Mouse (Mus musculus): Measurements from ENCODE around the gene Zfr2.

DNA sequence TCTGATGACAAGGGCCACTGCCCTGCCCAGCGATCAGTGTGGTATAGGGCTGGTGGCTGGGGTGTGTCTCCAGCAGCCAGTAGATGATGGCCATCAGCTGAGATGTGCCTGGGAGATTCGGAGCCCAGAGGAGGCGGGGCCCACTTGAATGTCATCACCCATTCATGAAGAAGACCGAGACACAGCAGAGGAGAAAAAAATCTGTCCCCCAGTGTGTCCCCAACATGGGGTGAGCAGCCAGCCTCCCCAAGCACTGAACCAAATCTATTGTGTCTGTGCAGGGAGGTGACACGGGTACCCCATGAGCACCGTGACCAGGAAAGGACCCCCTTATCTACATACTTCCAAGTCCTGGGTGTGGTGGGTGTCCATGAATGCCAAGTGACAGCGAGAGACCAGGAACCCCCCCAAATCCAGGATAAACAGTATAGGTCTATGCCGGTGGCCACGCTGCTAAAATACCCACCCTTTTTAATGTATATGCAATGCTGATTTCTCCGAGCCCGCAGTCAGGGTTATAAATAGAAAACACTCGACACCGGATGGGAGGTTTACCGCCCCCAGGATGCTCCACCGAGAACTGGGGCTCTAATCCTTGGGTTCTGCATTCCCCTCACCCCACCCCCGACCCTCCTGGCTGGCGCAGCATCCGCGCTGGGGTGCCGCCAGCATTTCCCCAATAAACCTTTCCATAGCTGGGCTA, 3.1 kb upstream of the Zfr2 start:
- TF ChIP-seq CTCF (IDR thresholded peaks at IDR 0.05 in 2 of 3, conservative IDR thresholded peaks at IDR 0.05 in 1 of 3; ENCODE audit: control insufficient read depth in 1 of 3, insufficient read depth in 1 of 3, low read depth in 2 of 3, low read length in 3 of 3, poor library complexity in 1 of 3, severe bottlenecking in 1 of 3), result no peak
- no peak for TF ChIP-seq MXI1 (IDR thresholded peaks at IDR 0.05; ENCODE audit: low read depth, low read length)
- TF ChIP-seq GATA1 (IDR thresholded peaks at IDR 0.05; ENCODE audit: low read depth, low read length), result no peak
- TF ChIP-seq POLR2A (IDR thresholded peaks at IDR 0.05; ENCODE audit: control insufficient read depth in 1 of 2, insufficient read depth in 1 of 2, low read depth in 1 of 2, low read length in 2 of 2, poor library complexity in 1 of 2), result no peak
- no peak for TF ChIP-seq MAFK (IDR thresholded peaks at IDR 0.05; ENCODE audit: borderline replicate concordance, low read depth, low read length)
- TF ChIP-seq UBTF (IDR thresholded peaks at IDR 0.05; ENCODE audit: borderline replicate concordance, insufficient read depth, low read depth, low read length), result no peak
- no peak for TF ChIP-seq USF1 (IDR thresholded peaks at IDR 0.05; ENCODE audit: low read depth, low read length)
- no peak for TF ChIP-seq SMC3 (IDR thresholded peaks at IDR 0.05; ENCODE audit: low read depth, low read length)
- no peak for TF ChIP-seq ZMIZ1 (IDR thresholded peaks at IDR 0.05; ENCODE audit: low read depth, low read length)
- TF ChIP-seq POLR2AphosphoS5 (IDR thresholded peaks at IDR 0.05; ENCODE audit: borderline replicate concordance, low read depth, low read length), result no peak
- TF ChIP-seq JUND (IDR thresholded peaks at IDR 0.05; ENCODE audit: low read depth, low read length), result no peak

Data from MEL (cell line).